Mouse (Mus musculus) B cell, adult 67 days (primary cell): Measurements from ENCODE around the gene Dbp. TPM values are rescaled to one million over a fixed set of nuclear protein-coding genes. Genes with fewer than 3 reads are reported as not detected.

Experiments used
- total RNA-seq, 2 experiments: library from RNA; stranded (reverse); gene quantifications; 4 replicates each; pipeline ENCODE4 v1.2.4; 2023

Dbp gene
- 10 to 100 TPM; 18.5 to 23.3 TPM for total RNA-seq

DNA sequence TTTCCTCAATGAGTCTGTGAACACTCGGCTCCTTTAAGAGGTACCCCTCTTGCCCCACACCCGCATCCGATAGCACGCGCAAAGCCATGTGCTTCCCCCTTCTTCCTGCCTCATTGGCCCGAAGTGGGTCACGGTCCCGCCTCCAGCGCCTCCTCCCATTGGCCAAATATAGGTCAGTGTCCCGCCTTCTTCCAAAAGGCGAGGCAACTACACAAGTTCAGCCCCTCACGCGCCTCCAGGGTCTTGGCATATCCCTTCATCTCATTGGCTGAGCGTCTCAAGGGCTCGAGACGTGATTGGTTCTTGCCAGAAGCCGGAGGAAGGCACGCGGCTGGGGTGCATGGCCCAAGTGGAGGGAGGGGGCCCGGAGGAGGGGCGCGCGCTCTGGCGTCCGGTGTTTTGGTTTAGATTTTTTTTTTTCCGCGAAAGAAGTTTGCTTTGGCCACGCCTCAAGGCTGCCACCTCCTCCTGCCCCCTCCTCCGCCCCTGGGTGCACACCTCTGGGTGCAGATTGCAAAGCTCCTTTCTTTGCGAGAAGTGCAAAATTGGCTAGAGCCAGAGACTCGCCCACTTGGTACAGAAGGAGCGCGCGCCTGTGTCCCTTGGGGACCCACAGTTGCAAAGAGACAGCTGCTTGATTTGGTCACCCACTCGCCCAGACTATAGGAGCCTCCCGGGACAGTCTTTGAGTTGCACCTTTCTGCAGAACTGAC is at the start of gene Dbp:
Gene Dbp (plus strand): TSS at position 359 of the 713 bp plus-strand sequence.

DNA sequence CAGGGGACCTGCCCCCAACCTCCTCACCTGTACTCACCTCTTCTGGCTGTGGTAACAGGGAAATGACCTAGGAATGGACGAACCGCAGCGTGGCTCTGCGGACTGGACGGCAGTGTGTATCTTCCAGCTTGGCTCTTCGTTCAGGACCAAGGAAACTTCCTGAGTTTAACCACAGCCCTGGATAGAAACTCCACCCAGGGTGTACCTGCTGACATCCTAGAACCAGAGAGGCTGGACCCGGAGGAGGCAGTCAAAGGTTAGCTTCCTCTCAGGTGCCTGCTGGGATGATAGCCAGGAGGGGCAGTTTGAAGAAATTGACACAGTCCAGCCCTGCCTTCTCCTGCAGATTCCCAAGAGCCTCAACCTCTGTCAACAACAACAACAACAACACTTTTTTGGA is 38.7 kb upstream of the Dbp start, which contains the start of gene Fut2:
Gene Fut2 (minus strand): TSS at position 234 of the 400 bp plus-strand sequence.

DNA sequence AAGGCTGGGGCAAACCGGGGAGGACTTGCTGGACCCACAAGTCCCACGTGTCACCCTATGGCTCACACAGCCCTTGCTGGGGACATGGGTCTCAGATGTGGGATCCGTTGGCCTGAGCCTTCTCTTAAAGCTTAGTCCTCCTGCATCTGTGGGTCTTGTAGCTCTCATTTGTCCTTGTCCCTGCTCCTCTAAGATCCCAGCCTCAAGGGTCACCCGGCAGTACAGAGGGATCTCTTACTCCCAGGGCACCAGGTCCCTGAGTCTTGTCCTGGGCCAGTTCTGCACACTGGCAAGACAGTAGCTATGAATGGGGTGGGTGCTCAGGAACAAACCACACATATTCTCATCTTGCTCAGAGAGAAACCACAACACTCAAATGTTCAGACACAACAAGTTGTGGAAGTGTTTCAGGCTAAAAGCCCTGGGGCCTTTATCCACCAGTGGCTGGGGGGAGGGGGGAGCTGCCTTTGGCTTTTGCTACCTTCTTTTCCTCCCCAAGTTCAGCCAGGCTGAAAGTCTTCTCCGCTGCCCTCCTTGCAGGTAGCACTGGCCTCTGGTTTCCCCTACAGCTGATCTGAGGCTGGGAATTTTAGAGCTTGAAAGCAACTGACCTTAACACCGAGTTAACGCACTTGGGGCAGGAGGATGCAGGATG is 21.4 kb upstream of the Dbp start, which contains the start of gene Ntn5:
Gene Ntn5 (plus strand): TSS at position 627 of the 655 bp plus-strand sequence.

DNA sequence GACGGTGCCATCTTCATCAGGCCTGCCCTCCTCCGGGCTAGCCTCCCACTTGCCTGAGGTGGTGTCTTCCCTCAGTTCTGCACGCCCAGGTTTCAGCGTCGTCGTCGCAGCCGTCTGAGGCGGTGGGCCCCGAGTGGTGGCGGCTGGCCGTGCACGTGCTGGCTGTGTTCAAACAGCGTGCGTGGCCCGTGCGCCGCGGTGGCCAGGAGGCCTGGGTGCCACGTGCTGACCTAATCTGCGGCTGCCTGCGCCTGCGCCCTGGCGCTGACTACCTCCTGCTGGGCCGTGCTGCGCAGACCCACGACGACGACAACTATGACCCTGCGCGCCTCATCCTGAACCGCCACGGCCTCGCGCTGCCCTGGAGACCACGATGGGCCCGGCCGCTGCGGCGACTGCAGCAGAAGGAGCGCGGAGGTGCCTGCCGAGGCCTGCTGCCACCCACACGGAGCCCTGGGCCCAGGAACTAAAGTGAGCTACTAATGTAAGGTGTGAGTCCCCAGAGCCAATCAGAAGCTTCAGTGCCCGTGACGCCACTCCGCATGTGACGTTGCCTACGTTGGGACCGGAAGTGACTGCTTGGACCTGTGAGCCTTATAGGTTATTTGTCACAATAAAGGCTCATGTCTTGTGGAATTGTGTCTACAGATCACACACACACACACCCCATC is 10.8 kb upstream of the Dbp start, which contains the start of gene Sec1:
Gene Sec1 (minus strand): TSS at position 482 of the 671 bp plus-strand sequence.

DNA sequence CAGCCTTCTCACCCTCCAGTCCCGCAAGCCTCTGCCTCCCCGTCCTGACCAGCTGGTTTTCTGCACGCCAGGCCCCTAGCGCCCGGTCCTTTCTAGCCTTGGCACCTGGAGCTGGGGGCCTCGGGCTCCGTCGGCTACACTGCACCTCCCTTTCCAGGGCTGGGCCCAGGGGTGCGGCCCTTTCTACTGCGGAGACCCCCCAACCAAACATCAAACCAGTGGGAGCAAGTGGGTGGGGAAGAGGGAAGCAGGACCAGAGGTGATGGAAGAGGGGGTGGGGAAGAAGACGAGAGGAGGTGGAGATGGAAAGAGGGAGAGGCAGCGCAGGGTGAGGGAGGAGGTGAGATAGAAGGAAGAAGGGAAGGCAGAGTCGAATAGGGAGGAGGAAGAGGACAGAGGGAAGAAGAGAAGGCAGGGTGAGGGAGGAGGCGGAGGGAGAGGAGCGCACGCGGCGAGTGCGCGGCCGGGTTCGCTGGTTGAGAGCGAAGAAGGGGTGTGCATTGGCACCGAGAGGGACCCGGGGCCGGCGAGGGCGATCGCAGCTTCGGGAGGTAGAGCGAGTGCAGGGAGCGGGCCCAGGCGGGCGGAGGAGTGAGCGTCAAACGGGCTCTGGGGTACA is 5.3 kb upstream of the Dbp start, which contains the start of gene Car11:
Gene Car11 (plus strand): TSS at position 321 of the 619 bp plus-strand sequence.

DNA sequence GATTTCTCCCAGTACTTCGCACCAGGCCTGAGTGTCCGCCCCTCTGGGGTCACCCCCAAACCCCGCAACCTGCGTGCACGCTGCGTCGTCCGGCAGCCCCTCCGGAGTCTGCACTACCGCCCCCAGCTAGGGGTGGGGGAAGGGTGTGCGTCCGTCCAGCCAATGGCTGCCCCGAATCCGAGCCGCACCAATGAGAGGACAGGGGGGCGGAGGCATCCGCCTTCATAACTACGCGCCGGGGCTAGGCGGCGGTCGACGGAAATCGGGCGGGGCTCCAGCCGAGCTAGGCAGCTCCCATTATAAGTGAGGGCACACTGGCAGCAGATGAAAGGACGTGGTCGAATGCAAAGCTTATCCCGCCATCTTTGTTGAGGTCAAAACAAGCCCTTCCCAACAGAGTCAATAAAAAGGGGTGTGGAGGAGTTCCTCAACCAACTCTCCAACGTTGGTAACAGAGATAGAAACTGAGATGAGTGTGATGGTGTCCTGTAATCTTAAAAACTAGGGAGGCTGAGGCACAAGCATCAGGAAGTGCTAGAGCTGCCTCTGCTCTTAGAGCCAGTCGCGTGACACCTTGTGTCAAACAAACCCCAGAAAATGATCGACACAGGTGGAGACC is 10.3 kb downstream of the Dbp start, which contains the start of gene Rpl18:
Gene Rpl18 (plus strand): TSS at position 368 of the 619 bp plus-strand sequence.

DNA sequence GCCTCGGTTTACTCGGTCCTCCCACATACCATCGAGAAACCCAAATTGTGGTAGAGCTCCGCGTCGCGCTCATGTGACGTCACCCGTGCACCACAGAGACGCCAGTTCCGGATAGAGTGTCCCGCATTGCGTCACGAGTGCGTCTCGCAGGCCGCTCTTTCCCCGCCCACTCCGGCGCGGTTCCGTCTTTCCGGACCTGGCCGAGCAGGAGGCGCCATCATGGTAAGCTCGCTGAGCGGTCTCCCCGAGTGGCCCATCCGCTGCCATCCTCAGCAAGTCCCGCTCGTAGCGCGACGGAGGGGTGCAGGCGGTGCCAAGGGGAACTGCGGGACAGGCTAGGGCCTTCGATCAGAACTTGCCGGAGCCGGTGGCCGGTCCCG is 13.0 kb downstream of the Dbp start, which contains the start of gene Sphk2:
Gene Sphk2 (minus strand): TSS at position 85 of the 380 bp plus-strand sequence.

DNA sequence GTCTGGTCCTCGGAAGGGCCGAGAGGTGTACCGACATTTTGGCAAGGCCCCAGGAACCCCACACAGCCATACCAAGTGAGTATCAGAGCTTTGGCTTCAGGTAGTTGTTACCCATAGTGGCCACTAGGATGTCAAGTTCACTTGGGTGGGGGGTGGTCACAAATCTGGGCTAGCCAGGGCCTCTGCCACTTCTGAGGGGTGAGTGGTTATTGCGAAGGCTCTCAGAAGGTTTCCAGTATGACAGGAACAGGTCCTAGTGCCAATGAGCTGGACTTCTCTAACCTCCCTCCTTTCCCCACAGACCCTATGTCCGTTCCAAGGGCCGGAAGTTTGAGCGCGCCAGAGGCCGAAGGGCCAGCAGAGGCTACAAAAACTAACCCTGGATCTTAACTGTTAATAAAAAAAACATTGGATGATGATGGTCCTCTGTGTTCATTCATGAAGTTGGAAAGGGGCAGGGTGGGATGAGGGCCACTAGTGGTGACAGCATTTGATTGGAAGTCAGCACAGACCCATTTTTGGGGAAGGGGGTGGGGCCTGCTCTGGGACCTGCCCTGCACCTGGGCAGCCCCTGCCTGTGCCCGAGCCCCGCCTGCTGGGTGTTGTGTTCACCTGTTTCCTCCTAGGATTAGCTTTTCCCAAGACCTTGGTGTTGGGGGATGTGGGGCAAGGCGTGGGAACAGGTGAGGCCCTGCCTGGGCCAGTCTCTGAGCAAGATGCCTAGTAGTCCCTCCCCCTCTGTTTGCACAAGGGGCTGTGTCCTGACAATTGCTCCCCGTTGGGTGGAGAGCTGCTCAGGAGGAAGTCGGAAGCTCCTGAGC is 15.7 kb downstream of the Dbp start, which contains the start of gene Fam83e:
Gene Fam83e (plus strand): TSS at position 800 of the 821 bp plus-strand sequence.

DNA sequence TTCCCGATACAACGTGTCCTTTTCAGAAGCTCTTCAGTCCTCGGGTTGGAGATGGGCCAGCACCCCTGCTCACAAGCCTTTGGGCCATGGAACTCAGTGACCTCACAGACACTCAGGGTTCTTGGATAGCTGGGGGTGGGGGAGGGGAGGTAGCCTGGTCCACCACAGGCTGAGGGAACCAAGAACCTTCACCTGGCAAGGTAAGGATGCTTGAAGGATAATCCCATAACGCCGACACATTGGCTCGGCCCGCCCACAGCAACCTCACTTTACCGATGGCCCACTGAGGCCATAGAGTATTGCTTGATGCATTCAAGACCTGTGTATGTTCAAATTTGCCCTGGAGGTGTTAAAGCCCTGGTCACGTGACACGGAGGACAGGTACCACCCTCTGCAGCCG is 20.8 kb downstream of the Dbp start, which contains the start of gene Spaca4:
Gene Spaca4 (minus strand): TSS at position 101 of the 400 bp plus-strand sequence.

Other genes starting within 250 kb of the Dbp start
- gene Ftl1, start 245.2 kb upstream of the Dbp start, total RNA-seq = 100 to 1,000 TPM; 609 to 629 TPM
- 100 to 1,000 TPM; 113 to 118 TPM for gene Bax, start 238.2 kb upstream of the Dbp start, total RNA-seq
- gene Tulp2, start 223.2 kb upstream of the Dbp start, total RNA-seq = not detected
- 1 to 10 TPM in 1 of 2 experiments, not detected in 1; 3.7 TPM for gene Gm45808, start 218.3 kb upstream of the Dbp start, total RNA-seq
- 1 to 10 TPM; 3.3 to 5.3 TPM for gene Dhdh, start 216.3 kb upstream of the Dbp start, total RNA-seq
- 10 to 100 TPM; 78.3 to 83.7 TPM for gene Nucb1, start 194.7 kb upstream of the Dbp start, total RNA-seq
- gene Ppp1r15a, start 178.8 kb upstream of the Dbp start, total RNA-seq = 1,000 to 10,000 TPM in 1 of 2 experiments, 100 to 1,000 TPM in 1; 780 to 1,130 TPM
- 1 to 10 TPM; 2.5 to 2.8 TPM for gene Plekha4, start 178.8 kb upstream of the Dbp start, total RNA-seq
- 1 to 10 TPM in 1 of 2 experiments, not detected in 1; 8.0 TPM for gene Hsd17b14, start 150.2 kb upstream of the Dbp start, total RNA-seq
- gene Bcat2, start 134.9 kb upstream of the Dbp start, total RNA-seq = 10 to 100 TPM; 28.7 to 47.2 TPM
- gene Fgf21, start 89.6 kb upstream of the Dbp start, total RNA-seq = not detected
- not detected for gene Fut1, start 87.8 kb upstream of the Dbp start, total RNA-seq
- not detected for gene Izumo1, start 83.3 kb upstream of the Dbp start, total RNA-seq
- not detected for gene Rasip1, start 77.6 kb upstream of the Dbp start, total RNA-seq
- gene Mamstr, start 65.1 kb upstream of the Dbp start, total RNA-seq = not detected
- gene Fut2, start 38.7 kb upstream of the Dbp start, total RNA-seq = not detected
- not detected for gene Ntn5, start 21.1 kb upstream of the Dbp start, total RNA-seq
- gene Sec1, start 10.7 kb upstream of the Dbp start, total RNA-seq = not detected
- gene Car11, start 5.2 kb upstream of the Dbp start, total RNA-seq = not detected
- 1,000 to 10,000 TPM; 1,959 to 2,082 TPM for gene Rpl18, start 10.4 kb downstream of the Dbp start, total RNA-seq
- 10 to 100 TPM; 33.4 to 41.2 TPM for gene Sphk2, start 12.9 kb downstream of the Dbp start, total RNA-seq
- under 1 TPM; 0.42 to 0.99 TPM for gene Fam83e, start 16.1 kb downstream of the Dbp start, total RNA-seq
- not detected for gene Spaca4, start 20.7 kb downstream of the Dbp start, total RNA-seq
- under 1 TPM in 1 of 2 experiments, not detected in 1; 0.26 TPM for gene Lmtk3, start 78.7 kb downstream of the Dbp start, total RNA-seq
- not detected for gene Sult2b1, start 79.6 kb downstream of the Dbp start, total RNA-seq
- gene Cyth2, start 109.5 kb downstream of the Dbp start, total RNA-seq = 100 to 1,000 TPM; 108 to 146 TPM
- 1 to 10 TPM; 2.3 to 3.3 TPM for gene Kcnj14, start 119.7 kb downstream of the Dbp start, total RNA-seq
- gene Grwd1, start 125.9 kb downstream of the Dbp start, total RNA-seq = 10 to 100 TPM; 27.9 to 32.7 TPM
- gene Kdelr1, start 167.7 kb downstream of the Dbp start, total RNA-seq = 10 to 100 TPM; 60.0 to 71.8 TPM
- gene Grin2d, start 173.3 kb downstream of the Dbp start, total RNA-seq = under 1 TPM; 0.38 to 0.47 TPM
- not detected for gene Syngr4, start 191.6 kb downstream of the Dbp start, total RNA-seq
- gene Tmem143, start 191.9 kb downstream of the Dbp start, total RNA-seq = 10 to 100 TPM in 1 of 2 experiments, 1 to 10 TPM in 1; 7.6 to 10.8 TPM
- 100 to 1,000 TPM; 199 to 219 TPM for gene Emp3, start 216.3 kb downstream of the Dbp start, total RNA-seq
- gene Ccdc114, start 219.0 kb downstream of the Dbp start, total RNA-seq = 1 to 10 TPM; 6.3 TPM